Mouse (Mus musculus) forebrain, embryonic 13.5 days (tissue): ENCODE results near the gene Gm21977. TPM values are rescaled to one million over a fixed set of nuclear protein-coding genes. Genes with fewer than 3 reads are reported as not detected.
"Not testable (repeated sequence)": the region's sequence is repeated elsewhere in the genome, so short reads cannot be mapped to it uniquely, and the experiment has no call there.

ENCODE experiments used
- ATAC-seq: fragments of 200-750 bp; cut with Nextera tagmentation; 2 replicates; pipeline ENCODE4 v1.8.0; 2017
- H3K27ac ChIP-seq: fragments of 300-500 bp; sonication (generic); 2 replicates; pipeline ENCODE4 v1.5.1; 2015; ENCODE audit warnings: inconsistent platforms, mild to moderate bottlenecking, moderate library complexity
- H3K27me3 ChIP-seq: fragments of 300-500 bp; sonication (generic); 2 replicates; pipeline ENCODE4 v1.6.1; 2015; ENCODE audit warnings: mild to moderate bottlenecking, inconsistent platforms
- H3K36me3 ChIP-seq: fragments of 300-500 bp; sonication (generic); 2 replicates; pipeline ENCODE4 v1.6.1; 2015; ENCODE audit warnings: mild to moderate bottlenecking, inconsistent platforms; ENCODE audit not compliant: poor library complexity, severe bottlenecking
- H3K4me1 ChIP-seq: fragments of 300-500 bp; sonication (generic); 2 replicates; pipeline ENCODE4 v1.6.1; 2015; ENCODE audit warnings: inconsistent platforms
- H3K4me2 ChIP-seq: fragments of 300-500 bp; sonication (generic); 2 replicates; pipeline ENCODE4 v1.6.1; 2015; ENCODE audit warnings: inconsistent platforms, mild to moderate bottlenecking, moderate library complexity
- H3K4me3 ChIP-seq: fragments of 300-500 bp; sonication (generic); 2 replicates; pipeline ENCODE4 v1.5.1; 2015; ENCODE audit warnings: mild to moderate bottlenecking, inconsistent platforms
- H3K9ac ChIP-seq: fragments of 300-500 bp; sonication (generic); 2 replicates; pipeline ENCODE4 v1.6.1; 2015; ENCODE audit warnings: mild to moderate bottlenecking, inconsistent platforms
- H3K9me3 ChIP-seq: fragments of 300-500 bp; sonication (generic); replicated peaks from 2 replicates; pipeline ENCODE4 v1.6.1; 2016; ENCODE audit warnings: inconsistent platforms
- WGBS: fragments of 180-500 bp; shearing (Covaris S2); methylation state at CpG from one replicate; pipeline ENCODE4 v1.1.7; 2015; 5-methylcytosine and 5-hydroxymethylcytosine counted together
- polyA plus RNA-seq: library from polyadenylated mRNA; unstranded; fragments of >200 nt; fragmentation: Nextera tagmentation; extraction: Ambion mirVana; gene quantifications from 2 replicates; pipeline ENCODE4 v1.2.1, GENCODE M21; 2015

The Gm21977 gene
- polyA plus RNA-seq, result not detected in 2 replicates

- WGBS, result no CpG with 5 or more reads among the region's 3 CpGs
Observed at GRCm38 (mm10) chr14:42853377-42853776, at the start of gene Gm21977. Gm21977 (minus strand) TSS chr14:42853477.

More at GRCm38 (mm10) chr14:42853377-42853776, at the start of gene Gm21977:
- not testable (repeated sequence) for H3K9ac ChIP-seq, H3K27ac ChIP-seq, H3K4me2 ChIP-seq, H3K36me3 ChIP-seq, H3K9me3 ChIP-seq, ATAC-seq, H3K4me1 ChIP-seq, H3K4me3 ChIP-seq, H3K27me3 ChIP-seq

Other genes starting within 250 kb of the Gm21977 start
- gene Gm3633, start 211.6 kb downstream of the Gm21977 start, polyA plus RNA-seq, result not detected in 2 replicates
- not detected in 2 replicates for gene Gm10378, start 197.5 kb downstream of the Gm21977 start, polyA plus RNA-seq
- gene Gm3015, start 84.7 kb downstream of the Gm21977 start, polyA plus RNA-seq, result not detected in 2 replicates
- gene Gm10377, start 55.5 kb downstream of the Gm21977 start, polyA plus RNA-seq, result not detected in 2 replicates
- not detected in 2 replicates for gene Gm8082, start 140.1 kb upstream of the Gm21977 start, polyA plus RNA-seq
- gene Gm10376, start 162.2 kb upstream of the Gm21977 start, polyA plus RNA-seq, result not detected in 2 replicates
- gene Gm8094, start 223.2 kb upstream of the Gm21977 start, polyA plus RNA-seq, result not detected in 2 replicates
- gene Gm8104, start 247.1 kb upstream of the Gm21977 start, polyA plus RNA-seq, result not detected in 2 replicates